In genomic region chr7:100840906-100841305, GRCm38 (mm10) we compare ENCODE assay signal across 19 mouse cellular contexts. TPM values are rescaled to one million over a fixed set of nuclear protein-coding genes. Genes with fewer than 3 reads are reported as not detected.
A peak's percentile ranks its signal among the peaks of the same experiment; 100 is the strongest.
DNase-seq lines count a peak whose midpoint lies in the region; ATAC-seq and TF ChIP-seq lines count a peak whose summit lies in the region.
"Had no signal": no experiment of that assay in that cellular context is flagged by ENCODE, and none has a peak within 500 bp of the region (broad histone marks: within the 10 kb centered on the region; RNA-seq: fewer than 3 reads in every experiment).

No protein-coding gene starts in this region.

- 0 out of 2 replicates have a peak overlapping the region, but pooled peaks have one; percentile 9 for H3K9ac ChIP-seq in liver, embryonic 12.5 days
- H3K9ac ChIP-seq in liver, embryonic 16.5 days (ENCODE audit: low read depth, low read length): no peak overlapping the region
- H3K9ac ChIP-seq: embryonic facial prominence, embryonic 13.5 days; forebrain, embryonic 13.5 days; heart, embryonic 12.5 days; hindbrain, embryonic 14.5 days had no signal

- peak; percentile 17; the same call in 1 of the 2 replicates for ATAC-seq in G1E (ENCODE audit: extremely low read depth, insufficient number of reproducible peaks, low FRiP score, poor library complexity, severe bottlenecking)
- no peak for ATAC-seq in liver, embryonic 12.5 days
- ATAC-seq in liver, embryonic 16.5 days (ENCODE audit: low read depth): no peak
- ATAC-seq: forebrain, embryonic 13.5 days had no signal

- no peak overlapping the region for H3K4me2 ChIP-seq in liver, embryonic 12.5 days
- no peak overlapping the region for H3K4me2 ChIP-seq in liver, embryonic 16.5 days (ENCODE audit: low read depth, low read length)
- H3K4me2 ChIP-seq: embryonic facial prominence, embryonic 13.5 days; forebrain, embryonic 13.5 days; heart, embryonic 12.5 days; hindbrain, embryonic 14.5 days had no signal

- H3K27ac ChIP-seq in heart, embryonic 10.5 days: no peak overlapping the region
- peak overlapping the region; percentile 61 for H3K27ac ChIP-seq in liver, embryonic 12.5 days
- peak overlapping the region; percentile 5 for H3K27ac ChIP-seq in liver, embryonic 16.5 days (ENCODE audit: low read length)
- H3K27ac ChIP-seq: embryonic facial prominence, embryonic 13.5 days; forebrain, embryonic 13.5 days; heart, adult 2 months; hindbrain, embryonic 10.5 days; hindbrain, embryonic 14.5 days had no signal

- peaks cover 34% of the 10 kb centered on the region for H3K36me3 ChIP-seq in heart, embryonic 10.5 days
- H3K36me3 ChIP-seq in G1E (replicated peaks): peaks cover 77% of the 10 kb centered on the region
- H3K36me3 ChIP-seq in liver, embryonic 12.5 days: peaks cover 25% of the 10 kb centered on the region
- H3K36me3 ChIP-seq in liver, embryonic 16.5 days (ENCODE audit: control insufficient read depth, insufficient read depth): peaks cover 7% of the 10 kb centered on the region; the same call in 1 of the 2 replicates

- no peak for TF ChIP-seq CTCF in G1E (IDR thresholded peaks at IDR 0.05; ENCODE audit: low read depth, low read length)

- H3K4me1 ChIP-seq in heart, embryonic 10.5 days: peaks cover 36% of the 10 kb centered on the region
- peaks cover 46% of the 10 kb centered on the region for H3K4me1 ChIP-seq in G1E (ENCODE audit: insufficient read depth, low read depth, low read length)
- H3K4me1 ChIP-seq in liver, embryonic 12.5 days: peaks cover 83% of the 10 kb centered on the region
- peaks cover 66% of the 10 kb centered on the region for H3K4me1 ChIP-seq in liver, embryonic 16.5 days (ENCODE audit: control insufficient read depth, low read depth, low read length)
- H3K4me1 ChIP-seq: hindbrain, embryonic 10.5 days had no signal

- 98% methylated on average over 1 of the region's 1 CpGs for WGBS in heart, embryonic 10.5 days
- WGBS in liver, embryonic 12.5 days (ENCODE audit: insufficient replicate concordance): 73% methylated on average over 1 of the region's 1 CpGs
- 69% methylated on average over 1 of the region's 1 CpGs for WGBS in liver, embryonic 16.5 days (ENCODE audit: insufficient replicate concordance)

- H3K9me3 ChIP-seq in heart, embryonic 10.5 days: no peaks in the 10 kb centered on the region
- H3K9me3 ChIP-seq in G1E (replicated peaks): peaks cover 4% of the 10 kb centered on the region
- 0 out of 2 replicates have a peak, but pooled peaks cover 6% of the 10 kb centered on the region for H3K9me3 ChIP-seq in liver, embryonic 12.5 days (replicated peaks)
- no peaks in the 10 kb centered on the region for H3K9me3 ChIP-seq in liver, embryonic 16.5 days (replicated peaks; ENCODE audit: control insufficient read depth, low read length)
- H3K9me3 ChIP-seq: embryonic facial prominence, embryonic 13.5 days; forebrain, embryonic 13.5 days; heart, embryonic 12.5 days; hindbrain, embryonic 10.5 days had no signal

- no peaks in the 10 kb centered on the region for H3K27me3 ChIP-seq in heart, embryonic 10.5 days (ENCODE audit: insufficient read depth, poor library complexity, severe bottlenecking)
- no peaks in the 10 kb centered on the region for H3K27me3 ChIP-seq in G1E (ENCODE audit: insufficient read depth, low read length)
- no peaks in the 10 kb centered on the region for H3K27me3 ChIP-seq in liver, embryonic 12.5 days (replicated peaks)
- no peaks in the 10 kb centered on the region for H3K27me3 ChIP-seq in liver, embryonic 16.5 days (ENCODE audit: control insufficient read depth, insufficient read depth, low read depth, low read length)
- H3K27me3 ChIP-seq: embryonic facial prominence, embryonic 13.5 days; forebrain, embryonic 13.5 days; heart, embryonic 12.5 days had no signal

- no peak overlapping the region for H3K4me3 ChIP-seq in heart, embryonic 10.5 days
- no peak overlapping the region for H3K4me3 ChIP-seq in G1E (ENCODE audit: low read depth, low read length)
- H3K4me3 ChIP-seq in liver, embryonic 12.5 days: no peak overlapping the region
- no peak overlapping the region for H3K4me3 ChIP-seq in liver, embryonic 16.5 days (ENCODE audit: low read depth, low read length)
- H3K4me3 ChIP-seq: embryonic facial prominence, embryonic 13.5 days; forebrain, embryonic 13.5 days; heart, adult 2 months; heart, embryonic 12.5 days; hindbrain, embryonic 10.5 days had no signal

- DNase-seq in heart, adult 11 months: peak; percentile 71
- DNase-seq in heart, embryonic 10.5 days (ENCODE audit: low spot score): no peak
- no peak for DNase-seq in G1E (ENCODE audit: low spot score)
- DNase-seq in left cerebral cortex, adult 8-10 months (ENCODE audit: low spot score in 2 of 2): no peak
- no peak for DNase-seq in kidney, postnatal 36 days
- DNase-seq: adrenal gland, adult 2 months; adrenal gland, postnatal 25 days; cerebellum, adult 18-20 months; cerebellum, adult 9-11 months; cerebellum, postnatal 36 days; gastrocnemius, postnatal 10 days; heart, adult 2 months had no signal

RNA-seq across cellular contexts. Expression of gene Relt, which starts 22.3 kb away (rescaled TPM):
- 4.4 and 5.3 TPM in 2 replicates for polyA plus RNA-seq in heart, embryonic 10.5 days (2016; fragmentation: Nextera tagmentation; extraction: Ambion mirVana)
- total RNA-seq in G1E (2014; fragmentation: Nextera tagmentation) (15.4 and 21.5 TPM in 2 replicates), G1E (2017) (25.5 and 39.1 TPM in 2 replicates)
- 75.6 and 75.9 TPM in 2 replicates for polyA plus RNA-seq in G1E (2012)
- 17.8 and 18.2 TPM in 2 replicates for polyA plus RNA-seq in liver, embryonic 12.5 days (2016; fragmentation: Nextera tagmentation; extraction: Ambion mirVana)
- 15.8 and 16.3 TPM in 2 replicates for polyA plus RNA-seq in liver, embryonic 16.5 days (2015; fragmentation: Nextera tagmentation; extraction: Ambion mirVana)
- total RNA-seq in left cerebral cortex, adult 8-10 months (2022): 10 to 100 TPM; 16.7 to 18.9 (median 17.8) TPM
